Mouse (Mus musculus): ENCODE data around the gene Efna1. TPM values are rescaled to one million over a fixed set of nuclear protein-coding genes. Genes with fewer than 3 reads are reported as not detected.

Efna1 gene
- polyA plus RNA-seq, 1 experiment from 2014 or later = 58.5 TPM

GRCm38 (mm10) chr3:89304440-89304839 lies 23.5 kb upstream of the Efna1 start:
- no peak overlapping the region for H3K9ac ChIP-seq
- ATAC-seq = no peak
- no peaks in the 10 kb centered on the region for H3K27me3 ChIP-seq (replicated peaks)
- 0 out of 2 replicates have a peak overlapping the region, but pooled peaks have one; percentile 9 for H3K27ac ChIP-seq
- no peak overlapping the region for H3K4me2 ChIP-seq (replicated peaks)
- 49% methylated on average over 6 of the region's 6 CpGs for WGBS
- no peaks in the 10 kb centered on the region for H3K9me3 ChIP-seq
- H3K4me3 ChIP-seq (replicated peaks) = no peak overlapping the region
- H3K4me1 ChIP-seq (replicated peaks) = peaks cover 12% of the 10 kb centered on the region
- no peaks in the 10 kb centered on the region for H3K36me3 ChIP-seq

- ATAC-seq = no peak
- Histone ChIP-seq H3K4me2 (replicated peaks) (peak overlapping the region; percentile 66; the same call in 1 of the 2 replicates), H3K4me3 (replicated peaks) (no peak overlapping the region), H3K4me1 (replicated peaks) (peaks cover 14% of the 10 kb centered on the region; the same call in 1 of the 2 replicates), H3K36me3 (no peaks in the 10 kb centered on the region), H3K9ac (no peak overlapping the region), H3K9me3 (no peaks in the 10 kb centered on the region), H3K27ac (peak overlapping the region; percentile 37; the same call in 1 of the 2 replicates), H3K27me3 (replicated peaks) (no peaks in the 10 kb centered on the region)
- WGBS = 68% methylated on average over 2 of the region's 2 CpGs
Observed at GRCm38 (mm10) chr3:89300514-89300913, 19.6 kb upstream of the Efna1 start.

- H3K4me1 ChIP-seq (replicated peaks) = peaks cover 14% of the 10 kb centered on the region; the same call in 1 of the 2 replicates
- peak overlapping the region; percentile 47; the same call in 1 of the 2 replicates for H3K9ac ChIP-seq
- H3K36me3 ChIP-seq = no peaks in the 10 kb centered on the region
- WGBS = 30% methylated on average over 1 of the region's 1 CpGs
- H3K4me2 ChIP-seq (replicated peaks) = peak overlapping the region; percentile 66
- H3K4me3 ChIP-seq (replicated peaks) = peak overlapping the region; percentile 29
- peak overlapping the region; percentile 84; the same call in 1 of the 2 replicates for H3K27ac ChIP-seq
- no peaks in the 10 kb centered on the region for H3K27me3 ChIP-seq (replicated peaks)
- H3K9me3 ChIP-seq = no peaks in the 10 kb centered on the region
- ATAC-seq = peak; percentile 89
Observed at GRCm38 (mm10) chr3:89300071-89300470, 19.1 kb upstream of the Efna1 start.

GRCm38 (mm10) chr3:89299499-89299898 lies 18.6 kb upstream of the Efna1 start:
- no peaks in the 10 kb centered on the region for H3K27me3 ChIP-seq (replicated peaks)
- peaks cover 12% of the 10 kb centered on the region; the same call in 1 of the 2 replicates for H3K4me1 ChIP-seq (replicated peaks)
- peak overlapping the region; percentile 66 for H3K4me2 ChIP-seq (replicated peaks)
- no peaks in the 10 kb centered on the region for H3K36me3 ChIP-seq
- H3K27ac ChIP-seq = peak overlapping the region; percentile 84
- peak overlapping the region; percentile 29 for H3K4me3 ChIP-seq (replicated peaks)
- H3K9me3 ChIP-seq = no peaks in the 10 kb centered on the region
- peak; percentile 52 for ATAC-seq
- WGBS = 1% methylated on average over 14 of the region's 14 CpGs
- H3K9ac ChIP-seq = peak overlapping the region; percentile 47

GRCm38 (mm10) chr3:89298908-89299307 lies 18.0 kb upstream of the Efna1 start:
- Histone ChIP-seq H3K27me3 (replicated peaks) (no peaks in the 10 kb centered on the region), H3K4me1 (replicated peaks) (peaks cover 8% of the 10 kb centered on the region; the same call in 1 of the 2 replicates), H3K27ac (peak overlapping the region; percentile 84; the same call in 1 of the 2 replicates), H3K9ac (no peak overlapping the region; the same call in 1 of the 2 replicates), H3K36me3 (no peaks in the 10 kb centered on the region), H3K4me2 (replicated peaks) (peak overlapping the region; percentile 66; the same call in 1 of the 2 replicates), H3K4me3 (replicated peaks) (no peak overlapping the region), H3K9me3 (no peaks in the 10 kb centered on the region)
- no peak for ATAC-seq
- 84% methylated on average over 6 of the region's 6 CpGs for WGBS

- H3K9me3 ChIP-seq = no peaks in the 10 kb centered on the region
- H3K9ac ChIP-seq = no peak overlapping the region
- no peak overlapping the region for H3K27ac ChIP-seq
- H3K4me2 ChIP-seq (replicated peaks) = no peak overlapping the region
- no peak for ATAC-seq
- H3K4me1 ChIP-seq (replicated peaks) = peaks cover 10% of the 10 kb centered on the region; the same call in 1 of the 2 replicates
- H3K36me3 ChIP-seq = no peaks in the 10 kb centered on the region
- 83% methylated on average over 11 of the region's 11 CpGs for WGBS
- H3K27me3 ChIP-seq (replicated peaks) = no peaks in the 10 kb centered on the region
- no peak overlapping the region for H3K4me3 ChIP-seq (replicated peaks)
Observed at GRCm38 (mm10) chr3:89296761-89297396, 15.9 kb upstream of the Efna1 start.

GRCm38 (mm10) chr3:89295685-89296230 lies 14.8 kb upstream of the Efna1 start:
- H3K4me3 ChIP-seq (replicated peaks) = no peak overlapping the region
- H3K4me2 ChIP-seq (replicated peaks) = no peak overlapping the region
- no peaks in the 10 kb centered on the region for H3K27me3 ChIP-seq (replicated peaks)
- peaks cover 14% of the 10 kb centered on the region; the same call in 1 of the 2 replicates for H3K4me1 ChIP-seq (replicated peaks)
- no peak for ATAC-seq
- H3K9ac ChIP-seq = no peak overlapping the region
- H3K9me3 ChIP-seq = no peaks in the 10 kb centered on the region
- no peak overlapping the region for H3K27ac ChIP-seq
- 80% methylated on average over 8 of the region's 8 CpGs for WGBS
- no peaks in the 10 kb centered on the region for H3K36me3 ChIP-seq

- H3K9ac ChIP-seq = no peak overlapping the region
- H3K27me3 ChIP-seq (replicated peaks) = no peaks in the 10 kb centered on the region
- H3K4me2 ChIP-seq (replicated peaks) = no peak overlapping the region
- no peaks in the 10 kb centered on the region for H3K9me3 ChIP-seq
- peak; percentile 54 for ATAC-seq
- peaks cover 8% of the 10 kb centered on the region; the same call in 1 of the 2 replicates for H3K4me1 ChIP-seq (replicated peaks)
- H3K36me3 ChIP-seq = no peaks in the 10 kb centered on the region
- H3K27ac ChIP-seq = no peak overlapping the region; the same call in 1 of the 2 replicates
- H3K4me3 ChIP-seq (replicated peaks) = no peak overlapping the region
- 74% methylated on average over 5 of the region's 5 CpGs for WGBS
Observed at GRCm38 (mm10) chr3:89294195-89294594, 13.3 kb upstream of the Efna1 start.

GRCm38 (mm10) chr3:89293247-89293918 lies 12.4 kb upstream of the Efna1 start:
- H3K27me3 ChIP-seq (replicated peaks) = no peaks in the 10 kb centered on the region
- H3K9me3 ChIP-seq = no peaks in the 10 kb centered on the region
- no peak overlapping the region for H3K9ac ChIP-seq
- no peaks in the 10 kb centered on the region for H3K36me3 ChIP-seq
- peak; percentile 68 for ATAC-seq
- H3K4me3 ChIP-seq (replicated peaks) = no peak overlapping the region
- 80% methylated on average over 11 of the region's 11 CpGs for WGBS
- no peak overlapping the region for H3K27ac ChIP-seq
- H3K4me1 ChIP-seq (replicated peaks) = 0 out of 2 replicates have a peak, but pooled peaks cover 12% of the 10 kb centered on the region
- H3K4me2 ChIP-seq (replicated peaks) = no peak overlapping the region

- no peaks in the 10 kb centered on the region for H3K9me3 ChIP-seq
- H3K27me3 ChIP-seq (replicated peaks) = no peaks in the 10 kb centered on the region
- H3K4me1 ChIP-seq (replicated peaks) = 0 out of 2 replicates have a peak, but pooled peaks cover 13% of the 10 kb centered on the region
- ATAC-seq = no peak
- H3K9ac ChIP-seq = no peak overlapping the region
- H3K4me2 ChIP-seq (replicated peaks) = no peak overlapping the region
- no peak overlapping the region for H3K27ac ChIP-seq
- no peaks in the 10 kb centered on the region for H3K36me3 ChIP-seq
- H3K4me3 ChIP-seq (replicated peaks) = no peak overlapping the region
- WGBS = 70% methylated on average over 5 of the region's 5 CpGs
Observed at GRCm38 (mm10) chr3:89292303-89292702, 11.4 kb upstream of the Efna1 start.

GRCm38 (mm10) chr3:89291874-89292273 lies 10.9 kb upstream of the Efna1 start:
- Histone ChIP-seq H3K36me3 (no peaks in the 10 kb centered on the region), H3K9ac (no peak overlapping the region), H3K4me2 (replicated peaks) (no peak overlapping the region), H3K27me3 (replicated peaks) (no peaks in the 10 kb centered on the region), H3K9me3 (no peaks in the 10 kb centered on the region), H3K4me3 (replicated peaks) (no peak overlapping the region), H3K27ac (no peak overlapping the region), H3K4me1 (replicated peaks) (0 out of 2 replicates have a peak, but pooled peaks cover 13% of the 10 kb centered on the region)
- ATAC-seq = no peak
- 38% methylated on average over 10 of the region's 10 CpGs for WGBS

- H3K36me3 ChIP-seq = no peaks in the 10 kb centered on the region
- no peak overlapping the region for H3K4me2 ChIP-seq (replicated peaks)
- no peak overlapping the region for H3K9ac ChIP-seq
- H3K27ac ChIP-seq = no peak overlapping the region
- no peaks in the 10 kb centered on the region for H3K27me3 ChIP-seq (replicated peaks)
- H3K4me3 ChIP-seq (replicated peaks) = no peak overlapping the region
- 29% methylated on average over 7 of the region's 7 CpGs for WGBS
- no peak for ATAC-seq
- 0 out of 2 replicates have a peak, but pooled peaks cover 10% of the 10 kb centered on the region for H3K4me1 ChIP-seq (replicated peaks)
- H3K9me3 ChIP-seq = no peaks in the 10 kb centered on the region
Observed at GRCm38 (mm10) chr3:89288503-89288928, 7.6 kb upstream of the Efna1 start.
